Mouse (Mus musculus) CH12.LX (cell line): ENCODE measurements at regions not wholly inside any gene's neighbourhood (a gene's known extent, or its start where the extent isn't known, plus 50 kb on each side); places are given as distances from the start of the nearest gene placed in this dataset.

Experiments used
- DNase-seq: peaks from one replicate; pipeline ENCODE4 v3.0.0-alpha.2; 2013; ENCODE audit errors: extremely low read depth
- H3K27ac ChIP-seq: 2 replicates; pipeline ENCODE4 v1.5.1; 2012; ENCODE audit warnings: low read depth, mild to moderate bottlenecking, control low read depth, moderate library complexity; ENCODE audit not compliant: insufficient read depth
- H3K27me3 ChIP-seq: replicated peaks from 2 replicates; pipeline ENCODE3; 2012; ENCODE audit warnings: inconsistent platforms
- H3K36me3 ChIP-seq, 2 experiments: replicated peaks in 1 of 2; 2 replicates each; pipeline versions ENCODE3 to v1.6.1; 2012; ENCODE audit warnings: inconsistent platforms in 1 of 2, low read length in 1 of 2, mild to moderate bottlenecking in 1 of 2, mixed read lengths in 1 of 2, moderate library complexity in 1 of 2; ENCODE audit not compliant: control insufficient read depth in 1 of 2, insufficient read depth in 1 of 2
- H3K4me1 ChIP-seq, 2 experiments: 2 replicates each; pipeline ENCODE4 v1.6.1; 2012; ENCODE audit warnings: inconsistent platforms in 1 of 2, moderate library complexity in 1 of 2; ENCODE audit not compliant: insufficient read depth in 2 of 2, control insufficient read depth in 1 of 2
- H3K4me2 ChIP-seq: 2 replicates; pipeline ENCODE4 v1.6.1; 2012; ENCODE audit warnings: low read depth, mild to moderate bottlenecking, control low read depth; ENCODE audit not compliant: poor library complexity, insufficient read depth, severe bottlenecking
- H3K4me3 ChIP-seq, 3 experiments: fragments of 150-350 bp in 1 of 3; sonication (generic) in 1 of 3; replicated peaks in 1 of 3; 2 replicates each; pipeline versions ENCODE3 to v1.5.1; 2011 to 2012; ENCODE audit warnings: low read depth in 2 of 3, low read length in 2 of 3, mild to moderate bottlenecking in 2 of 3, moderate library complexity in 2 of 3, control low read depth in 1 of 3, improper control_type of control experiment in 1 of 3, inconsistent platforms in 1 of 3, mixed read lengths in 1 of 3; ENCODE audit not compliant: poor library complexity in 1 of 3
- H3K79me2 ChIP-seq: replicated peaks from 2 replicates; pipeline ENCODE4 v1.6.1; 2012; ENCODE audit warnings: mild to moderate bottlenecking, moderate library complexity; ENCODE audit not compliant: control insufficient read depth, poor library complexity, insufficient read depth, severe bottlenecking; ENCODE audit errors: extremely low read depth
- H3K9ac ChIP-seq: 2 replicates; pipeline ENCODE4 v1.6.1; 2012; ENCODE audit warnings: low read depth, mild to moderate bottlenecking, control low read depth, moderate library complexity; ENCODE audit not compliant: insufficient read depth
- H3K9me3 ChIP-seq: replicated peaks from 2 replicates; pipeline ENCODE3; 2012; ENCODE audit warnings: low read length, inconsistent platforms, mixed read lengths
- CHD1 ChIP-seq: IDR thresholded peaks from 2 replicates; pipeline ENCODE4 v1.6.1; 2012; ENCODE audit warnings: low read depth, low read length, improper control_type of control experiment, inconsistent platforms
- CHD2 ChIP-seq: IDR thresholded peaks from 2 replicates; pipeline ENCODE4 v1.6.1; 2011; ENCODE audit warnings: low read length, improper control_type of control experiment
- CTCF ChIP-seq, 2 experiments: IDR thresholded peaks in 1 of 2; conservative IDR thresholded peaks in 1 of 2; 2 replicates each; pipeline ENCODE4 v1.5.1; 2011 to 2012; ENCODE audit warnings: low read depth in 2 of 2, low read length in 2 of 2, improper control_type of control experiment in 1 of 2, inconsistent platforms in 1 of 2, mild to moderate bottlenecking in 1 of 2, moderate library complexity in 1 of 2
- E2F4 ChIP-seq: IDR thresholded peaks from 2 replicates; pipeline ENCODE4 v1.6.1; 2011; ENCODE audit warnings: low read depth, low read length, improper control_type of control experiment; ENCODE audit not compliant: insufficient replicate concordance
- EP300 ChIP-seq: IDR thresholded peaks from 2 replicates; pipeline ENCODE4 v1.6.1; 2011; ENCODE audit warnings: low read length, improper control_type of control experiment
- GABPA ChIP-seq: IDR thresholded peaks from 2 replicates; pipeline ENCODE4 v1.6.1; 2012; ENCODE audit warnings: low read depth, low read length, improper control_type of control experiment, inconsistent platforms; ENCODE audit not compliant: insufficient replicate concordance
- HCFC1 ChIP-seq: IDR thresholded peaks from 2 replicates; pipeline ENCODE4 v1.6.1; 2012; ENCODE audit warnings: low read depth, mild to moderate bottlenecking, inconsistent platforms, low read length, improper control_type of control experiment
- JUN ChIP-seq: IDR thresholded peaks from 2 replicates; pipeline ENCODE4 v1.6.1; 2011; ENCODE audit warnings: low read depth, mild to moderate bottlenecking, low read length, improper control_type of control experiment, moderate library complexity; ENCODE audit not compliant: insufficient read depth
- JUND ChIP-seq: conservative IDR thresholded peaks from 2 replicates; pipeline ENCODE4 v1.6.1; 2011; ENCODE audit warnings: low read depth, low read length, improper control_type of control experiment
- MAX ChIP-seq: IDR thresholded peaks from 2 replicates; pipeline ENCODE4 v1.6.1; 2011; ENCODE audit warnings: low read length, improper control_type of control experiment
- MAZ ChIP-seq: IDR thresholded peaks from 2 replicates; pipeline ENCODE4 v1.6.1; 2012; ENCODE audit warnings: low read depth, mild to moderate bottlenecking, inconsistent platforms, low read length, improper control_type of control experiment, moderate library complexity
- MYC ChIP-seq: IDR thresholded peaks from 2 replicates; pipeline ENCODE4 v1.6.1; 2011; ENCODE audit warnings: low read depth, mild to moderate bottlenecking, improper control_type of control experiment, low read length
- NELFE ChIP-seq: IDR thresholded peaks from 2 replicates; pipeline ENCODE4 v1.6.1; 2011; ENCODE audit warnings: low read depth, low read length, improper control_type of control experiment
- POLR2A ChIP-seq: IDR thresholded peaks from 2 replicates; pipeline ENCODE4 v1.6.1; 2011; ENCODE audit warnings: low read depth, mild to moderate bottlenecking, improper control_type of control experiment, low read length
- SIN3A ChIP-seq: IDR thresholded peaks from 2 replicates; pipeline ENCODE4 v1.6.1; 2012; ENCODE audit warnings: low read length, improper control_type of control experiment, inconsistent platforms
- SMC3 ChIP-seq: IDR thresholded peaks from 2 replicates; pipeline ENCODE4 v1.6.1; 2011; ENCODE audit warnings: low read depth, low read length, improper control_type of control experiment
- TBP ChIP-seq: conservative IDR thresholded peaks from 2 replicates; pipeline ENCODE4 v1.6.1; 2011; ENCODE audit warnings: low read depth, low read length, improper control_type of control experiment
- TCF12 ChIP-seq: IDR thresholded peaks from 2 replicates; pipeline ENCODE4 v1.6.1; 2014; ENCODE audit warnings: low read depth, mild to moderate bottlenecking, inconsistent platforms, low read length, improper control_type of control experiment
- UBTF ChIP-seq: IDR thresholded peaks from 2 replicates; pipeline ENCODE4 v1.6.1; 2012; ENCODE audit warnings: low read depth, mild to moderate bottlenecking, inconsistent platforms, low read length, improper control_type of control experiment, moderate library complexity
- USF1 ChIP-seq: IDR thresholded peaks from 2 replicates; pipeline ENCODE4 v1.6.1; 2014; ENCODE audit warnings: low read depth, mild to moderate bottlenecking, inconsistent platforms, low read length, improper control_type of control experiment
- ZC3H11A ChIP-seq: IDR thresholded peaks from 2 replicates; pipeline ENCODE4 v1.6.1; 2012; ENCODE audit warnings: low read depth, mild to moderate bottlenecking, inconsistent platforms, low read length, improper control_type of control experiment
- ZKSCAN1 ChIP-seq: IDR thresholded peaks from 2 replicates; pipeline ENCODE4 v1.6.1; 2012; ENCODE audit warnings: low read depth, inconsistent platforms, low read length, improper control_type of control experiment, borderline replicate concordance
- ZMIZ1 ChIP-seq: IDR thresholded peaks from 2 replicates; pipeline ENCODE4 v1.6.1; 2012; ENCODE audit warnings: low read depth, mild to moderate bottlenecking, inconsistent platforms, low read length, improper control_type of control experiment
- dilution Hi-C: fragments of 300-500 bp; cut with MboI; formaldehyde crosslinking; loops from 2 replicates; pipeline ENCODE4 v1.14.3; 2020; ENCODE audit warnings: low sequenced_read_pairs; ENCODE audit not compliant: extremely low pct_unique_long_range_greater_than_20kb, extremely low pct_ligation_motif_present
- in situ Hi-C: fragments of 300-500 bp; cut with MboI; formaldehyde crosslinking; loops from 3 replicates; pipeline ENCODE4 v1.14.3; 2019; ENCODE audit warnings: low sequenced_read_pairs, low pct_ligation_motif_present, low pct_unique_long_range_greater_than_20kb, mixed read lengths

GRCm38 (mm10) chr2:57661838-57662237, 335.8 kb upstream of the Galnt5 start:
- DNase-seq, result no peak
- Histone ChIP-seq H3K4me3 (no peak overlapping the region), H3K36me3 (no peaks in the 10 kb centered on the region), H3K27me3 (no peaks in the 10 kb centered on the region), H3K79me2 (no peaks in the 10 kb centered on the region), H3K4me1 (peaks cover 0 to 7% of the 10 kb centered on the region in 2 experiments; a peak in 2 of 4 replicates), H3K9me3 (no peaks in the 10 kb centered on the region), H3K9ac (no peak overlapping the region), H3K27ac (no peak overlapping the region), H3K4me2 (no peak overlapping the region; the same call in 1 of the 2 replicates)
- in situ Hi-C loops (no loop called here), dilution Hi-C loops (no loop called here)
- no peak for TF ChIP-seq MAX
- no peak for TF ChIP-seq MAZ
- no peak for TF ChIP-seq UBTF
- no peak for TF ChIP-seq HCFC1
- no peak for TF ChIP-seq ZMIZ1
- no peak for TF ChIP-seq ZC3H11A
- TF ChIP-seq JUND, result no peak
- no peak for TF ChIP-seq EP300
- TF ChIP-seq POLR2A, result no peak

DNA sequence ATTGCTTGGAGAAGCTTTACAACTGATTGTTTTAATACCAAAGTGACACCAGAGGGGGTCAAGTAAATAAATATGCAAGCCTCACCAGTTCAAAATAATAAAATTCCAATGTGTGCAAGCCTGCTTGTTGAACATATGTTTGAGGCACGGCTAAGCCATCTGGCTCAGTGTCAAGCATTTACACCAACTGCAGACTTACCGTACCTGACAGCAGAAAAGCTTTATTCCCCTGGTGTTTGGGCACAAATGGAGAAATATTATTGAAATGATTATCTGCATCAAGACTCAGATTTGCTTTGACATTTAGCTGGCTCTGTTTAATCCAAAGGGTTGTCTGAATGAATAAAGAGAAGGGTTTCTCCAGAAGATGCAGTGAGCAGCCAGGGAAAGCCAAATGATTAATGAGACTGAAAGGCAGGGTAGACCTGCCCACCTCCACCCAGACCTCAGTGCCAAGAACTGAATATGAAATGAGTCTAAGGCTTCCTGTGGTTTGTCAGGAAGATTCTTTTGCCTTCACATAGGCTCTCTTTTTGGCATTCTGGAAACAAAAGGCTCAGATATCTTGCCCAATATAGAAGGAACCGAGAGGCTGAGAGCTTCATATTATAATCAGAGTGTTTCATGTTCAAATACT, 325.6 kb upstream of the Galnt5 start:
- Histone ChIP-seq H3K27me3 (no peaks in the 10 kb centered on the region), H3K9ac (no peak overlapping the region), H3K4me2 (no peak overlapping the region), H3K79me2 (no peaks in the 10 kb centered on the region), H3K9me3 (no peaks in the 10 kb centered on the region), H3K4me3 (no peak overlapping the region), H3K36me3 (no peaks in the 10 kb centered on the region), H3K27ac (no peak overlapping the region), H3K4me1 (no peaks in the 10 kb centered on the region)
- TF ChIP-seq GABPA, result no peak
- TF ChIP-seq USF1, result no peak
- TF ChIP-seq MYC, result no peak
- no peak for TF ChIP-seq TCF12
- TF ChIP-seq SIN3A, result no peak
- TF ChIP-seq ZKSCAN1, result no peak
- no peak for TF ChIP-seq CHD2
- TF ChIP-seq E2F4, result no peak
- TF ChIP-seq MAX, result no peak
- no peak for TF ChIP-seq TBP
- TF ChIP-seq CHD1, result no peak
- TF ChIP-seq ZC3H11A, result no peak
- TF ChIP-seq NELFE, result no peak
- TF ChIP-seq CTCF (conservative IDR thresholded peaks at IDR 0.05 in 1 of 2, IDR thresholded peaks at IDR 0.05 in 1 of 2; ENCODE audit: low read depth in 2 of 2, low read length in 2 of 2), result no peak
- no peak for TF ChIP-seq SMC3
- TF ChIP-seq JUN, result no peak
- no peak for TF ChIP-seq ZMIZ1
- dilution Hi-C loops, result no loop called here
- no peak for DNase-seq
- in situ Hi-C loops, result no loop called here
